Mouse (Mus musculus) spleen, postnatal 10 days (tissue): Measurements from ENCODE around the gene Ube2s.
A peak's percentile ranks its signal among the peaks of the same experiment; 100 is the strongest.

Experiments used
- DNase-seq, 2 experiments: peaks; one replicate each; pipeline ENCODE4 v3.0.0; 2021 to 2022; ENCODE audit warnings: low spot score in 2 of 2

Ube2s gene

GRCm38 (mm10) chr7:4777851-4778637, 34.3 kb downstream of the Ube2s start:
- DNase-seq: no peak

GRCm38 (mm10) chr7:4776861-4777830, 35.2 kb downstream of the Ube2s start:
- peak in 1 of 2 experiments; percentile 53 for DNase-seq

- DNase-seq: no peak
Observed at GRCm38 (mm10) chr7:4776131-4776530, 36.3 kb downstream of the Ube2s start.

- DNase-seq: no peak
Observed at GRCm38 (mm10) chr7:4771202-4771601, 41.2 kb downstream of the Ube2s start, which contains the start of gene Fam71e2. Gene Fam71e2, minus strand, starts transcription at chr7:4771302.

GRCm38 (mm10) chr7:4764946-4765710, 47.3 kb downstream of the Ube2s start:
- DNase-seq: no peak

- DNase-seq: no peak
Observed at GRCm38 (mm10) chr7:4759670-4760069, 52.7 kb downstream of the Ube2s start.

- peak; percentile 79 to 90 for DNase-seq
Observed at GRCm38 (mm10) chr7:4752821-4753570, 59.4 kb downstream of the Ube2s start, which contains the start of gene Cox6b2. Gene Cox6b2, minus strand, starts transcription at chr7:4753094.

- peak in 1 of 2 experiments; percentile 86 for DNase-seq
Observed at GRCm38 (mm10) chr7:4751971-4752820, 60.2 kb downstream of the Ube2s start.

GRCm38 (mm10) chr7:4749169-4749568, 63.2 kb downstream of the Ube2s start:
- no peak for DNase-seq

- DNase-seq: no peak
Observed at GRCm38 (mm10) chr7:4748321-4748720, 64.1 kb downstream of the Ube2s start.

GRCm38 (mm10) chr7:4747156-4747899, 65.1 kb downstream of the Ube2s start:
- DNase-seq: peak in 1 of 2 experiments; percentile 27

- DNase-seq: no peak
Observed at GRCm38 (mm10) chr7:4746326-4746980, 65.9 kb downstream of the Ube2s start.

GRCm38 (mm10) chr7:4744886-4745285, 67.5 kb downstream of the Ube2s start:
- no peak for DNase-seq
